Mouse (Mus musculus): ENCODE measurements around the gene Trim15.
A peak's percentile ranks its signal among the peaks of the same experiment; 100 is the strongest.

DNA sequence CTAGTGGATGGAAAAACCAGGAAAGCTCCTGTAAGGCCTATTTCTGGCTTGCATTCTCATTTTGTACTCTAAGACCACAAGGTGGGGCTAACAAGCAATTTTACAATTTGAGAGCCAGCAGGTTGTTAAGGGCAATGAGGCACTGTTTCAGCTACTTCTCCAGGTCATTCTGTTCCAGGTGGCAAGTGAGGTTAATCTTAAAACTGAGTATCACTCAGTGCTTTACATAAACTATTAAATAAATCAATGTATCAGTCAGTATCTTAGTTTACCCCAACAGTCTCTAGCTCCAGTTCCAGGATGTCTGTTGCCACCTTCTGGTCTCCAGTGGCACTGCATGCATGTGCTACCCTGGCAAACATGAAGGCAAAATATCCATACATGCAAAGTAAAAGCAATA, 43.0 kb downstream of the Trim15 start:
- TF ChIP-seq CTCF (IDR thresholded peaks at IDR 0.05; ENCODE audit: control insufficient read depth, insufficient read depth, low read length) = peak; percentile 75
- no peak for TF ChIP-seq POLR2A (IDR thresholded peaks at IDR 0.05; ENCODE audit: borderline replicate concordance, control insufficient read depth, low read depth, low read length)

All from bone marrow, adult 2 months (tissue).